Mouse (Mus musculus): ENCODE data around the gene Pja2. TPM values are rescaled to one million over a fixed set of nuclear protein-coding genes. Genes with fewer than 3 reads are reported as not detected.
"Not testable (repeated sequence)": the region's sequence is repeated elsewhere in the genome, so short reads cannot be mapped to it uniquely, and the experiment has no call there.

Pja2 gene
- polyA plus RNA-seq (2012; rRNA removed): 8.4 and 10.9 TPM in 2 replicates

DNA sequence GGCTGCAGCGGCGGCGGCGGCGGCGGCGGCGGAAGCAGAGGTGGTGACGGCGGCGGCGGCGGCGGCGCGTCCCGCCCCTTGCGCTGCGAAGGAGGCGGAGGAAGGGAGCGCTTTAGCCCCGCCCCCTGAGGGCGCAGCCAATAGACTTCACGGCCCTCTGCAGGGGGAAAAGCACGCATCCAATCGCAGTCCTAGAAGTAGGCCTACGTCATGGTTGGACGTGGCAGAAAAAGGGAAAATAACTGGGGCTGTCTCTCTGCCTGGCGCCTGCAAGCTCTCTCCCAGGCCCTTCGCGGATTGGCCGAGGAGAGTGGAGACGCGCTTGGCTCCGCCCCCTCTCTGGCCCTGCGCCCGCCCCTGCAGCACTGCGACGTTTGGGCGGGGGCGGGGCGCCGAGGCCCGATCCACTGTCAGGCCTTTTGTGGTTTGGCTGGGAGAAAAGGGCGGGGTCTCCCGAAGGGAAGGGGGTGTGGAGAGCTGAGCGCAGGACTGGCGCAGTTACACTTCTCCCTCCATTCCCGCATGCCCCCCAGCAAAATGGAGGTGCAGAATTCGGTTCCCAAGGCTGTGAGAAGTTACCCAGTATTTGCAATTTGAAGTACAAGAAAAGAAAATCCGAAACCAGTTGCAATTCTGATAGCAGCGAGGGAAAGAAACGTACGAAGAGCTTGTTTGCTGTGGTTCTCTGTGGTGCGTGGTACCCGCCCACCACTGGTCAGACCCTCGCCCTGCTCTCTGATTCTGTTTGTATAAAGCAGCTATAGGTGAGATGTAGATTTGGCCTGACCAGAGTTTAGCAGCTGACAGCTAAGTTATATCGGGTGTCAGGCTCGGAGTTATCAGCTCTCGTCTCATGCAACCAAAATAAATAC, at the start of gene Pja2:
Gene Pja2, minus strand, starts transcription at position 19 of the 872 bp plus-strand sequence.
- DNase-seq (ENCODE audit: low read depth, low spot score): peak; percentile 98
- WGBS: under 1% methylated on average over 60 of the region's 60 CpGs

DNA sequence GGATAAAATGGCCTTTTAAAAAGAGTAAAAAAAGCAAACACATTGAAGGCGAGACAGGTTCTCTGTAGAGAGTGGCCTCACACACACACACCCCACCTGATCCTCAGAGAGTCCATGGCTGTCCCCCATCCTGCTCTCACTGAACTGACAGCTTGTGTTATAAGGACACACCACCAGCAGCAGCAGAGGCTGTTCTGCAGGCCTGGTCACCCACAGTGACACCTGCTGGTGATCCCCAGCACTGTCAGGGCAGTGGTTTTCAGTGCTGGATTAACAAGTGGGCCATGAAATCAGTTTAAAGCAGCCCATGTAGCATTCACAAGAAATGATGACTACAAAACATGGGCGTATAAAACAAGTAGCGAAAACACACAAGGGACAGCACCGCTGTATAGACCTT, 43.6 kb upstream of the Pja2 start:
- 70% methylated on average over 4 of the region's 4 CpGs for WGBS
- no peak for DNase-seq (ENCODE audit: low read depth, low spot score)

DNA sequence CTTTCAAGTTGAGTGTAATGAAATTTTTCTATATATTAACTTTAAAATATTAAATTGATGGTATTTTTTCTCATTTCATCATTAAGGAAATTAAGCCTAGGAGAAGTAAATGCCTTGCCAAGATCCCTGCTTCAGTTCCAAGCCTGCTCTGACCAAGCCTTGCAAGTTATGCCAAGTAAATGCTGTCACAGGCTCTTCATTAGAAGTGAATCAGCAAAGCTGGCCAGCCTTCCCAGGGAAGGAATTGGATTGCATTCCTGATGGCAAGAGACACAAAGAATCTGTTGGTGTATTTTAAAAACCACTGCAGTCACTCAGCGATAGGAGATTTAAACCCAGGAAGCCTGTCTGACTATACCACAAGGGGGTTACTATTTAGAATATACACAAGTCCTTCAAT, 32.0 kb upstream of the Pja2 start:
- 75% methylated on average over 1 of the region's 1 CpGs for WGBS
- no peak for DNase-seq (ENCODE audit: low read depth, low spot score)

DNA sequence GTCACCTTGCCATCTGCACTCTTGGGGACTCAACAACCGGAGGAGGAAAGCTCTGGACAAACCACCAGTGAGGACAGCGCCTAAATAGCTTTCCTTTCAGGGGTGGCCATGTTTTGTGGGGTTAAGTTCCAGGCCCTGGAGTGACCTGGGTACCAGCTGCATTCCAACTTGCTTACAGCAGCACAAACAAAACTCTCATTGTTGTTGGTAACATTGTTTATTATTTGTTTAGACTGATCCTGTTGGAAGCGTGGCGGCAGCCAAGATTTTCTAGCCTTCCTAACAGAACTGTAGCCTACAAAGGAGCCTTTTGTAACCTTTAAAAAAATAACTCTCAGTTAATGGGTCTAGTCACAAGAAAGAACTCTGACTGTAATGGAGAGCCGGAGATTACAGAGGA, 30.9 kb upstream of the Pja2 start:
- 77% methylated on average over 5 of the region's 5 CpGs for WGBS

DNA sequence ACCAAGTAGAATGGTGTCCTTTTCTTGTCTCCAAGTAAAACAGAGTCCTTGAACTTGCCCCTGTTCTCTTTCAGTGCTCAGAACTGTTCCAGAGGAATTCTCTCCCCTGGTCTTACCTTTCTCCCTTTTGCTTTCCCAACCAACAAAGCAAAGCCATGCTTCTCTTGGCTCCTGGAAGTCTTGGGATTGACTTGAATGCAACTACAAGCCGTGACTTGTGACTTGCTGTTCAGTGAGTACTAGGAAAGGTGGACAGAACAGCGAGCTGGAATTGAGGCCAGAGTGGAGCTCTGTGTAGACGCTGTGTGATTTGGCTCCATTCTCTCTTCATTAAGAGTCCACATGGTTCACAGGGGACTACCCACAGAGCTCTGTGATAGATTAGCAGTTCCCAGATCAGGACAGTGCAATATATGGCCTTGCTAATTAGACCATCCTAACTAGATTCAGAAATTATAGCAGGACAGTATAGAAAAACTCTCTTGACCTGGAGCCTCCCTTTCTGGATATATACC, 30.3 kb upstream of the Pja2 start:
- WGBS: 84% methylated on average over 3 of the region's 3 CpGs
- no peak for DNase-seq (ENCODE audit: low read depth, low spot score)

More for the DNA sequence above, 30.9 kb upstream of the Pja2 start:
- no peak for DNase-seq (ENCODE audit: low read depth, low spot score)

DNA sequence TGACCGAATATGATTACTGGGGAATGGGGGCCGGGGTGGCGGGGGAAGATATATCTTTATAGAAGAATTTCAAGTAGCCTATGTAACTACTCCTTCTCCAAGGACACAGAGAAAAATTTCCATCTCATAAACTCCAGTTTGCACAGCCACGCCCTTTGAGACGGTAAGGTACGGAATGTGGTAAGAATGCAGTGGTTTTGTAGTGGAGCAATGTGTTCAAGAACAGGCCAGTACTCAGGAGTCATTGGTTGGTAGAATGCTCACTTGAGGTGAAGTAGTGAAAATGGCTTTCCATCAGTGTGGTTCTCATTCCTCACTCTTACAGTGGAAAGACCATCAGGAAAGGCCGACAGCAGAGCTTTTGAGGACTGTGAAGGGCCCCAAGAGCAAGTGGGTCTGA, 22.2 kb upstream of the Pja2 start:
- DNase-seq (ENCODE audit: low read depth, low spot score): no peak

DNA sequence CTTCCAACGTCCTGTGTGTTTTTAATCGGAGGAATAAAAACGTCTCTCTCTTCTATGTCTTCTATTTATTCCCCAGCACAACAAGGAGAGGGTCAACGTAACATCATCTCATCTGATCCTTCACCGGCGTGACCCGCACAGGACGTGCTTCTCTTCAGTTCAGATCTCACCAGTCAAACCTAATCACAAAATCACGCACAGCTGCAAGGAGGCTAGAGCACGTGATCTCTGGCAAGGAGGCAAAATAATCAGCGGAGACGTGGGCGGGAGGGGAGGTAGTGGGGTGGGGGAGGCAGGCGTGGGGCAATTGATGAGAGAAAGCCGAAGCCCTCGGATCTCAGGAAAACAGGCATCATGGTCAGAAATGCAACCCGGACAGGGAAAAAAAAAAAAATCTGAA, 14.4 kb upstream of the Pja2 start:
- no peak for DNase-seq (ENCODE audit: low read depth, low spot score)
- 52% methylated on average over 17 of the region's 17 CpGs for WGBS

More for the DNA sequence above, 22.2 kb upstream of the Pja2 start:
- 61% methylated on average over 7 of the region's 7 CpGs for WGBS

DNA sequence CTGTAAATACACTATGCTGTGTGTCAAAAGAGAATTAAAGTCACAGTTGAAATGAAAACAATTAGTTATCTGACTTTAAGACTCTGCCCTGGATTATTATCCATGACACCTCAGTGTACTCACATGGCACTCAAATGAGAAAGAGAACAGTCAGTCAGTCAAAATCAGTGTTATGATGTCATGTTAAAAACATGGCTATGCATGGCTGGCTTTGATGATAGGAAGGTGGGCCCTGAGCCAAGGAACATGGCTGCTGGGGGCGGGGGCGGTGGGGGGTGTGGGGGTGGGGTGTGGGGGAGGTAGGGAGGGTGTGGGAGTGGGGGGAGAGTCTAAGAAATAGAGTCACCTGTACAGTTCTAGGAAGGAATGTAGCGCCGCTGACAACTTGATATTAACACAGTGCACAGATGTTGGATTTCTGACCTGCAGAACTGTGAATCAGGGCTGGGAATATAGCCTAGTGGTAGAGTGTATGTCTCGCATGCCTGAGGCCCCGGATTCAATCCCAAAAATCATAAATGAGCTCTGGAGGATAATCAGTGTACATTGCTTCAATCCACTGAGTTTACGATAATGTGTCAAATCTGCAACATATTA, 13.0 kb upstream of the Pja2 start:
- WGBS: 81% methylated on average over 7 of the region's 7 CpGs
- no peak for DNase-seq (ENCODE audit: low read depth, low spot score)

DNA sequence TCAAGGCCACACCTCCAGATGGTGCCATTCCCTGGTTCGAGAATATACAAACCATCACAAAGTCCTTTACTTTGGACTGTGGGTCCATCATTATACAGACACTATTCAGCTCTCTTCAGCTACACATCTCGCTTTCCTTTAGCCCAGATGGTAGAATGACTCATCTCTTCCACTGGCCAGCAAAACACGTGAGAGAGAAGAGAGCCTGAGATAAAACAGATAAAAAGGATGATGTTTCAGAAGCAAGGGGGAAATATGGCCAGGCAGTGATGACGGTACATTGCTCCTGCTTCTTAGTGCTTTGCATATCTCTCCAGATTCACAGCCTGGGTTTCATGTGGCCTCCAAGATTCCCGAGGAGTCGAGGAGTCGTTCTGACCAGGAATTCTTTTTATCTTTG, 10.0 kb upstream of the Pja2 start:
- no peak for DNase-seq (ENCODE audit: low read depth, low spot score)
- WGBS: 47% methylated on average over 7 of the region's 7 CpGs

DNA sequence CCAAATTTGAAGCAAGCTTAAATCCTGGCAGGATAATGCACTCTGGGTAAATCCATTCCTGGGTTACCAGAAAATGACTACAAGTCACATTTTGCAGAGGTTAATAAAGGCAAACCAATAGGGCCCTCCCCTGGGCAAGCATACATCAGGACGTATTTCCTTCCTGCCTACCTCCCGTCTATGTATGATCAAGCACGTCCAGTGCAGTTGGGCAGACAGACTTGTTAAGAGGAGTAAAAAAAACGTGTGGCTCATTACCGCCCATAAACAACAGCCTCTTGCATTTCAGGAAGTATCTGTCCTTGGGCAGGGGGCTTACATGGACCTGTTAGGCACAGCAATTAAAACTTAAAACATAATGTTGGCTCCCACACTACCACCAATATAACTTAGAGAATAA, 8.0 kb upstream of the Pja2 start:
- WGBS: 47% methylated on average over 5 of the region's 5 CpGs
- no peak for DNase-seq (ENCODE audit: low read depth, low spot score)

DNA sequence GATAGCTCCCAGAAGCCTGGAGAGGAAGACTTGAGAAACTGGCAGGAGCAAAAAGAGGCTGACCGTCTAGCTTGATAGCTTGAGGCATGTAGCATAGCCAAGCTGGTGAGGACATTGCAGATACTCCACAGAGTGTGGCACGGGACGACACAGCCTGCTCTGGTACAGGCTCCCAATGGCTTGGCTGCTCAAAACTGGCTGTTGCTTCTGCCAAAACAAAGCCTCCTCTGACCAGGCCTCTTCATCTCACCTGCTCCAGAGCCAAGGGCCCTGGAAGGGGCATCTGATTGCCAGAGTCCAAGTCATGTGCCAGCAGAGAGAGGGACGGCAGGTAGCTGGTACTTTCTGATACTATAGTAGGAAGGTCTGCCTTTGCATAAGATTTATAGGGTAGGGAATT, 5.5 kb upstream of the Pja2 start:
- WGBS: 81% methylated on average over 4 of the region's 4 CpGs
- no peak for DNase-seq (ENCODE audit: low read depth, low spot score)

DNA sequence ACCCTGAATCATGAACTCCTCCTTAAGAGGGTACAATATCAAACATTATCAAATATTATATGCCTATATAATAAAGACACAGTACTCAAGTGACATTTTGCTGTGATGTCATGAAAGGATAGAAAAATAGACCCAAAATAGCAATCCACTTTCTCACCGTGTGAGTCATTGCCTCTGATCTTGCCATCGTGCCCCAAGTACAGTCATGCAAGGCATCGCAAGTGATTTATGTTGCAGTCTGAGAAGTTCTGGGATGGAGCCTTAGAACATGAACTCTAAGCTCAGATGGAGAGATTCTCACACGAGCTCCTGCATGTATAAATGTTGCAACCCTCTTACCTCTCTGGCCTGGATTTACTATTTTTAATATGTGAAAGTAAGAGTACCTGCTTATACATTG, 2.2 kb upstream of the Pja2 start:
- WGBS: 71% methylated on average over 4 of the region's 4 CpGs
- DNase-seq (ENCODE audit: low read depth, low spot score): no peak

DNA sequence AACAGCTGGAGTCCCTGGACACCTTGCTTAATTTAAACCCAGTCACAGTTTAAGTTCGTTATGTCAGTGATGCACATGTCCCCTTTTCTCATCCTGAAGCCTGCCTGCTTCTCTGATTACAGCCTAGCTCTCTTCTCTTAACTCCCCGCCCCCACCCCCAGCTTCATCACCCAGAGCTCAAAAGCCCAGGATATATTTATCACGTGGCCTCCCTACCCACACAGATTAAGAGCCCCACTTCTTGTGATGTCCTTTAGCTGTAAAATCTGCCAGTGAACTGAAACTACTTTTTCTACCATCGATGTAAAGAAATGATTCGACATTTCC, 1.0 kb upstream of the Pja2 start:
- no peak for DNase-seq (ENCODE audit: low read depth, low spot score)
- WGBS: 13% methylated on average over 5 of the region's 5 CpGs

DNA sequence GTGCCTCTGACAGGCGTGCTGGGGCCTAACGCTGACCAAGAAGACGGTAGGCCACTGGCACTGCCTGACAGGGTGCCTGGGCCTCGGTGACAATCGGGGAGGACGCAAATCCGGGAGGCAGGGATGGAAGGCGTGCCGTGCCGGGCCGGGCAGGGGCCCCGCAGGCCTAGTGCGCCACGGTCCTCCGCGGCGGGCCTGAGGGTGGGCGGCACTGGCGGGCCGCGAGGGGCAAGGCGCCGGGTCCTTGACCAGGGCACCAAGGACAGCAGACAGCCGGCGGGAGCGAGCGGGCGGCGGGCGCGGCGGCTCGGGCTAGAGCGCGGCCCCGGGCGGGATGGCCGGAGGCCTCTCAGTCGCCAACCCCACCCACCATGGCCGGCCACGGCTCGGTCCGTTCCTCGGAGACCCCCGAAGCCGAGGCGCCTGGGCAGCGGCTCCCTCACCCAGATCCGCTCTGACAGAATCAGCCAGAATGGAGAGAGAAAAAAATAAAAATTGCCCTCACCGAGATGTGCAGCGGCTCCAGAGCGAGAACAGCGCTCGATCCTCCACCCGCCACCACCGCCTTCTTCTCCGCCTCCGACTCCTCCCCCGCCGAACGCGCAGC, 322 bp downstream of the Pja2 start:
- WGBS: under 1% methylated on average over 62 of the region's 62 CpGs
- DNase-seq (ENCODE audit: low read depth, low spot score): no peak

DNA sequence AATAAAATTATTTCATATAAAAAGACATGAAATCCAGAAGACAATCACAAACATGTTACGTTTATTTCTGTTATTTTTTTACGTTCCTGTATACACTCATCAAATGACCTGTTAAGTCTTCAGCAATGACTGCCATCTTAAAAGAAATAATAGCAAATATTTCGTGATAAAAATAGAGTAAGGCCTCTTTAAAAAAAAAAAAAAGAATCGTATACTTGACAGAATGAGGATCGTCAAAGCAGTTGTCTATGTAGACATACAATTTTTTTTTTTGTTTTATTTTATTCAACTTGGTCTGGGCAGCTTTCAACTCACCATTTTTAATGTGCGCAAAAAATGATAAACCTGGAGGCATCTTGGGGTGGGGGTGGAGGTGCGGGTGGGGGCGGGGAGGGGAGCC, 831 bp downstream of the Pja2 start:
- DNase-seq (ENCODE audit: low read depth, low spot score): no peak
- WGBS: 16% methylated on average over 8 of the region's 8 CpGs

DNA sequence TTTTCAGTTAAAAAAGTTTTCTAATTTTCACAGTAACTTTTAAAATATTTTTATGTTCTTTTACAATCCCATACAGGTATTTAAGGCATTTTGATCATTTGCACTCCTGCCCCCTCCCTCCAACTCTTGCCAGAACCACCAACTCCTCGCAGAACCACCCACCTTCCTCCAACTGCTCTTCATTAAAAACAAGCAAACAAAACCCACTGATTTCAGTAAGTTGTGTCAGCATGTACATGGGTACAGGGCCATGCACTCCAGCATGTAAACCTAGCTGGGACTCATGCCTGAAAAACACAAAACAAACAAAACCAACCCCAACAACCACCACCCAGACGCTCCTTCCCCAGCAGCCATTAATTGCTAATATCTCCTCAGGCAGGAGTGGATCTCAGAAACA, 7.2 kb downstream of the Pja2 start:
- DNase-seq (ENCODE audit: low read depth, low spot score): no peak
- 67% methylated on average over 2 of the region's 2 CpGs for WGBS

DNA sequence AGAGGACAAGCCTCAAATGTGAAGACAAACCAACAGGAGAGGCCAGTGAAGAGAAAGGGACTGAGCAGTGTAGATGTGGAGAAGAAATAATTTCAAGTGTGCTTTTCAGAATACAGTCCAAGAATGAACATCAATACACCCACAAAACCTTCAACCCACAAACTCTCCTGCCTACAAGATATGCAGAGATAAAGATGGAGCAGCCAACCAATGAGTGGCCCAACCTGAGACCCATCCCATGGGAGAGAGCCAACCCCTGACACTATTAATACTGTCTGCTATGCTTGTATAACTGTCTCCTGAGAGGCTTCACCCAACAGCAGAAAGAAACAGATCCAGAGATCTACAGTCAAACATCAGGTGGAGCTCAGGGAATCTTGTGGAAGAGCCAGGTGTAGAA, 16.3 kb downstream of the Pja2 start:
- no peak for DNase-seq (ENCODE audit: low read depth, low spot score)

DNA sequence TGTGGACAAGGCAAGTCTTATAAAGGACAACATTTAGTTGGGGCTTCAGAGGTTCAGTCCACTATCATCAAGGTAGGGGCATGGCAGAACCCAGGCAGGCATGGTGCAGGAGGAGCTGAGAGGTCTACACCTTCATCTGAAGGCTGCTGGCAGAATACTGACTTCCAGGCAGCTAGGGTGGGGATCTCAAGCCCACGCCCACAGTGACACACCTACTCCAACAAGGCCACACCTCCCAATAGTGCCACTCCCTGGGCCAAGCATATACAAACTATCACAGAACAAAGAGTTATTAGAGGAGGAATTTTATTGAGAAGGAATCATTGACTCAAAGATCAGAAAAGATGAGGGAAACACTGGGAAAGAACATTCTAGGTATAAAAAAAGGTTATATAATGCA, 17.2 kb downstream of the Pja2 start:
- DNase-seq (ENCODE audit: low read depth, low spot score): not testable (repeated sequence)
- 31% methylated on average over 1 of the region's 1 CpGs for WGBS

DNA sequence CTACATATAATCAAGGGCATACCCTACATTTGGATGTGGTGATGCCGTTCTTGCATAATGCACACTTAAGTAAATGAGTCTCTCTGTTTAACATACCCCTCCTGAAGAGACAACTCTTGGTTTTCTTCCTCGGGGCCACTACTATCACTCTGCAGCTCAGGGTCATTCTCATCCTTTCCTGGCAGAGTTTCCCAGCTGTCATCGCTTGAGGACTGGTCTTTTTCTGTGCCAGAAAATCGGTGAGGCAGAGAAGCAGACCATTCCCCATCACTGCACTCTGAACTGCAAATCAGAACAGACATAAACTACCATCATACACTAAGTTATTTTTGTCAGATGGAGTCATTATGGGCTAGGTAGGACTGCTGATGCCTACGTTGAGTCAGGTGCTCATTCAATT, 34.1 kb downstream of the Pja2 start:
- no peak for DNase-seq (ENCODE audit: low read depth, low spot score)
- 85% methylated on average over 5 of the region's 5 CpGs for WGBS

DNA sequence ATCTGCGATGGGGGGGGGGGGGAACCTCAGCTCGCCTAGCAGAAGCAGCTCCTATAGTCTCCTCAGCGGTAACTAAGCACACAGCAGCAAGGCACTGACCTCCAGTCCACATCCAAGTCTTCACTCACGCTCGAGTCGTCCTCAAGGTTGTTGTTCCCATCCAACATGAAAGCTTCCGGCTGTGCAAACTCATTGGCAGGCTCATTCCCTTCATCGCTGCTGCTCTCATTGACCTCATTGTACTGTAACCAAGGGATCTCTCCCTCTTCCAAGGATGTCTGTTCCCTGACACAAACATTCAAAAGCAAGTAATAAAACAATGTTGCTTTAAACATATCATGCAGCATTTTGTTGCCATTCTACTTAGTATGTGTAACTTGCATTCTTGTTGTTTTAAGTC, 39.0 kb downstream of the Pja2 start:
- DNase-seq (ENCODE audit: low read depth, low spot score): no peak
- WGBS: 91% methylated on average over 8 of the region's 8 CpGs

DNA sequence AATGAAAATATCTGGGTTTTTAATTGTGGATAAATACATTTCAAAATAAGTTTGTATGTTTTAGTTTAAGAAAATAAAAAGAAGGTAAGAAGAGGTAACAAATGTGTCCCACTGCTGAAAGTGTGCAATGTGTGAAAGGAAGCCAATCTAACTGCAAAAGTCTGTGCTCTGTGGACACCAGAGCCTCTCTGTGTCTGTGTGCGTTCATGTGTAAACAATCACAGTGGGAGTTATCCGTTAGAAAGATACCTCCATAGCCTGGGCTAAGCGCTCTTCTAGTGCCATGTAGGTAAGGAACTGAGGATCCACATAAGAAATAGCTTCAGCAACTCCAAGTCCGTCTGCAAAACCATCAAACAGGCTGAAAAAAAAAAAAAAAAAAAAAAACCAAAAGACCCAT, 42.0 kb downstream of the Pja2 start:
- WGBS: 82% methylated on average over 4 of the region's 4 CpGs
- no peak for DNase-seq (ENCODE audit: low read depth, low spot score)
